Mouse (Mus musculus) CD4-positive naive resting alpha-beta T cell, adult 76 days (primary cell): ENCODE measurements around the gene Gm6993. TPM values are rescaled to one million over a fixed set of nuclear protein-coding genes. Genes with fewer than 3 reads are reported as not detected.

Experiments used
- total RNA-seq: library from RNA; stranded (reverse); gene quantifications from one replicate; pipeline ENCODE4 v1.2.4, GENCODE M21; 2023

Gene Gm6993
- total RNA-seq = not detected

DNA sequence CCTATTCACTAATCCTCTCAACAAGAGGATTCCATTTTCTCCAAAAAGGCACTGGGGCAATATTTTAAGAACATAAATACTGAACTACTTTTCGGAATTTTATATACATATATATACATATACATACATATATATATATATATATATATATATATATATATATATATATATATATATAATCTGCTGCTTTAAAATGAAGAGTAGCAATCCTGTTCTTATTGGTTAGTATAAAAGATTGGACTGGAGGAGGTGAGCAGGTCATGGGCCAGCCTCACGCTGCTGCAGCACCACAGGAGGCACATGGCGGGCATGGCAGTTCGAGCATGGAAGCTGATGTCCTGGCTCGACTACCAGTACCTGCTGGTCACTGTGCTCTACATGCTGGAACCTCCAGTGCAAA is at the start of gene Gm6993:
Gm6993 (plus strand) TSS at position 301 of the 400 bp plus-strand sequence.

GRCm38 (mm10) chr12:31265005-31265721 is 24.6 kb downstream of the Gm6993 start, which contains the start of gene Lamb1:
TSS of gene Lamb1 (plus strand) at chr12:31265234.

Other genes with a start within 250 kb of the Gm6993 start
- not detected for gene Fam110c, start 166.9 kb upstream of the Gm6993 start, total RNA-seq
- gene Lamb1, start 24.5 kb downstream of the Gm6993 start, total RNA-seq = not detected
- gene Dld, start 110.7 kb downstream of the Gm6993 start, total RNA-seq = 54.5 TPM
- gene Slc26a3, start 150.1 kb downstream of the Gm6993 start, total RNA-seq = not detected